Mouse (Mus musculus) Patski (cell line): ENCODE results near the gene Slc24a5. TPM values are rescaled to one million over a fixed set of nuclear protein-coding genes. Genes with fewer than 3 reads are reported as not detected.

Experiments
- ATAC-seq: fragments of 100-300 bp; one replicate; pipeline ENCODE4 v1.8.0; 2021
- CTCF ChIA-PET: fragments of 350-600 bp; sonication (Branson Sonifier 250); formaldehyde crosslinking; loops from one replicate; lab custom pipeline; 2022; ENCODE audit warnings: inconsistent platforms; lab: Charles Lee
- POLR2A ChIA-PET: fragments of 350-600 bp; sonication (Branson Sonifier 250); formaldehyde crosslinking; loops from one replicate; lab custom pipeline; 2022; ENCODE audit warnings: antibody characterized with exemption, inconsistent platforms; lab: Charles Lee
- DNase-seq: peaks from one replicate; pipeline ENCODE4 v3.0.0-alpha.2; 2011; ENCODE audit warnings: low read depth, low spot score
- H3K27me3 ChIP-seq: fragments of 371-371 bp; one replicate; pipeline ENCODE4 v1.5.1; 2021
- CTCF ChIP-seq: fragments of 100-300 bp; IDR thresholded peaks from one replicate; pipeline ENCODE4 v1.5.1; 2021
- in situ Hi-C: fragments of 300-500 bp; cut with MboI; formaldehyde crosslinking; loops from 3 replicates; pipeline ENCODE4 v1.11.1; 2018; ENCODE audit warnings: low pct_unique_long_range_greater_than_20kb, mixed read lengths
- polyA plus RNA-seq: library from polyadenylated mRNA; unstranded; gene quantifications from one replicate; pipeline ENCODE4 v1.2.3, GENCODE M21; 2021

Gene Slc24a5
- polyA plus RNA-seq, 1 experiment from 2014 or later: 1.3 TPM

DNA sequence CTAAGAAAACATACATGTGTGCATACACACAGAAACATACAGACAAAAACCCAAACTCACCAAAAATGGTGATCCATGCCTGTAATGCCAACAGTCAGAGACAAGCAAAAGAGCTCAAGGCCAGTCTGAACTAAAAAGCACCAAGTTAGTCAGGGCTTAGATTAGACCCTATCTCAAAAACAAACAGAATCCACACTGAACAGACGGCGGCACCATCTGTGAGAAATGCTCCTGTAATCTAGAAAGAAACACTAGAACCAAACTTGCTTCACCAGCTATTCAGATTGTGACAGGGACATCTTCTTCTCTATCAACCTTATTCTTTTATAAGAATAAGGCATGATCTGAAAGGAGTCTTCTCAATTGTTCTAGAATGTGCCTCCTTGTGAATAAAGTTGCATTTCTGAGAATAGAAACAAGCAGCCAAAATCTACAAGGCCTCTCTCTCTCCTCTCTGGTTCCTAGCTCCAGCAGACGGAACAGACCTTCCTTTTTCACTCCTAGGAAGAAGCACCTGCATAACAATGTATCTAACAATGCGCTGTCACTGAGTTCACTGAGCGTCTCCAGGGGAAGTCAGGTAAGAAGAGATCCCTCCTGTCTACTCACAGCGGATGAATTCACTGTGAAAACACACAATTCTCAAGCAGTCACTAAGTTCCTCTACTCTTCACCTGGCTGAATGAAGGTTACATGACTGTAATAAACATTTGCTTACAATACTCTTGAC, 51.6 kb downstream of the Slc24a5 start:
- TF ChIP-seq CTCF: no peak
- ChIA-PET POLR2A (no interaction called here), CTCF (interaction anchor here (0.8 kb wide), 1 partner anchor 8 kb away, joined by 3 read pairs; no protein-coding TSS in a partner anchor)
- in situ Hi-C loops: loop anchor here (25.0 kb wide), 1 partner anchor 493 kb away; no protein-coding TSS in a partner anchor
- no peaks in the 10 kb centered on the region for H3K27me3 ChIP-seq
- DNase-seq (no peak), ATAC-seq (no peak)

DNA sequence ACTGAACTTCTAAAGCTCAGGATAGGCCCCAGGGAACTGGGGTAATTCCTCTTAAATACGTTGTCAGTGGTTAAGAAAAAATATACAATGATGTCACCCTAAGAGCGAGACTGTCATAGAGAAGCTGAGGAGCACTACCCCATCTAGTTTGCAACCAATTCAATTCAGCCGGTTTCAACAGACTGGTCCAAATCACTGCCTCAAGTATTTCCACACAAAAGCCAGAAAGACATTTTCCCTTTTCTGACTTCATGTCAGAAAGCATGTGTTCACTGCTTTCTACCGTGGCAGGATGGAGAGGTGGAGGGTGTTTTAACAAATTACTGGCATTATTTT, 54.3 kb downstream of the Slc24a5 start:
- ATAC-seq: peak; percentile 17
- POLR2A ChIA-PET: no interaction called here

DNA sequence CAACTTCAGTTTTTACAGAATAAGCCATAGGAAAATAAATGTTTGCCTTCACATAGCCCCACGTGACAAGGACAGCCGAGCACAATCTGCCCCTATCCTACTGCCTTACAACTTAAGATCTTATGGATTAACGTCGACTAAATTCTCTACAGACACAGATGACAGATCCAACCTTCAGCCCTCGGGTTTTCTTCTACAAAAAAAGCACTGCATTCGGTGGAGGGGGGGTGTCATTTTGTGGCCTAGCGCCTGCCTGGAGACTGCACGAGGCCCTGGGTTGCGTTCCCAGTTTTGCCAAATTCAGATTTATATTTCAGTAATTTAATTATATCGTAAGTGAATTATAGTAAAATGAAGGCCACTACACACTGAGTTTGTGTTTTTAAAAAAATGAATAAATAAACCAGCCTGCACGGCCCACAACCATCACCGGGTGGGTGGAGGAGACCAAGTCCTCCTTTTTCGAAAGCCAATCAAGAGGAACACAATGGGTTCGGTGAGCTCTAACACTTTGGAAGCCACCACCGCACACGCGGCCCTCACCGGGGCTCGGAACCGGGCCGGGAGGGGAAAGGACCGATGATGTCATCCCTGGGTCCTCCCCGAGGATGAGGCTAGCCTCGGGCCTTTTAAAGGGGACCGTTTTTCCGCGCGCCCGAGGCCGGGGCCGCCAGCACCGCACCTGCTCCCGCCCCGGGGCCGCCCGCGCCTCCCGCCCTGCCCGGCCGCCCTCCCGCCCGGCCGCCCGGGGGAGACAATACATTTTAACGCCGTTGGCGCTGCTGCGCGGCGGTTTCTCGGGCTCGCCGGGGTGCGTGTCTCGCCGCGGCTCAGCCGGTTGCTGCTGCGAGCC, 54.9 kb downstream of the Slc24a5 start:
- in situ Hi-C loops: loop anchor here (25.0 kb wide), 1 partner anchor 489 kb away; no protein-coding TSS in a partner anchor
- ChIA-PET CTCF (no interaction called here), POLR2A (no interaction called here)
- no peak for TF ChIP-seq CTCF
- DNase-seq (no peak), ATAC-seq (peak; percentile 80)
- no peaks in the 10 kb centered on the region for H3K27me3 ChIP-seq

More for the DNA sequence above, 54.3 kb downstream of the Slc24a5 start:
- CTCF ChIA-PET: no interaction called here
- no peaks in the 10 kb centered on the region for H3K27me3 ChIP-seq
- TF ChIP-seq CTCF: no peak
- in situ Hi-C loops: loop anchor here (25.0 kb wide), 1 partner anchor 490 kb away; no protein-coding TSS in a partner anchor
- DNase-seq: no peak

DNA sequence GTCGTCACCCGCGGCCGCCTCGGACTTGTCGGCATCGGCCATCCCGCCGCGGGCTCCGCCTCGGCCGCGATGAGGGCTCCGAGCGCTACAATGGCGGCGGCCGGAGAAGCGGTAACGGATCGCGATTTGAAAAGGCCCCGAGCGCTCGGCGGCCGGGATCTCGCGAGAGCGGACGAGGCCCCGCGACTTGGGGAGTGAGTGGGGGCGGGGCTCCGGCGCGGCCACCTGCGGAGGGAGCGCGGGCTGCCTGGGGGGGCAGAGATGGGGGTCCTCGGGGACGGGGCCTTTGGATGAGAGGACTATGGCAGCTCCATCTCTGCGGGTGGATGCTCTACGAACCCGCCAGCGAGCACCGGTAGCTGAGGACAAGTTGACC, 55.5 kb downstream of the Slc24a5 start, which contains the start of gene Myef2:
Gene Myef2 (minus strand): TSS at position 185 of the 376 bp plus-strand sequence.
- peak; percentile 90 for ATAC-seq
- no peak for DNase-seq
- no peaks in the 10 kb centered on the region for H3K27me3 ChIP-seq
- CTCF ChIA-PET: no interaction called here
- in situ Hi-C loops: loop anchor here (25.0 kb wide), 1 partner anchor 489 kb away; no protein-coding TSS in a partner anchor
- POLR2A ChIA-PET: no interaction called here
- no peak for TF ChIP-seq CTCF

DNA sequence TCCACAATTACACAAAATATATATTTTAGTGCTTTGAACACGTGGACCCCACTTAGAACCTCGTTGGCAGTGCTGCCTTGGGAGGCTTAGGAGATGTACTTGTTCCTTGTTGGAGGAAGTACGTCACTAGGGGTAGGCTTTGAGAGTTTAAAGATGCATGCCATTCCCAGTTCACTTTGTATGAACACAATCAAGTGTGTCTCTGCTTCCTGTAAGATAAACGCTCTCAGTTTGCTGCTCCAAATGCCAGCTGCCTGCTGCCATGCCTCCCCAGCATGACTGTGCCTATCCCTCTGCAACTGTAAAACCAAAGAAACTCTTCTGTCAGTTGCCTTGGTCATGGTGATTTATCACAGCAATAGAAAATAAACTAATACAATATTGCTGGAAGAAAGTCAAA, 57.9 kb downstream of the Slc24a5 start:
- H3K27me3 ChIP-seq: no peaks in the 10 kb centered on the region
- DNase-seq (no peak), ATAC-seq (no peak)
- in situ Hi-C loops: no loop called here
- TF ChIP-seq CTCF: no peak
- POLR2A ChIA-PET: no interaction called here
- CTCF ChIA-PET: no interaction called here

DNA sequence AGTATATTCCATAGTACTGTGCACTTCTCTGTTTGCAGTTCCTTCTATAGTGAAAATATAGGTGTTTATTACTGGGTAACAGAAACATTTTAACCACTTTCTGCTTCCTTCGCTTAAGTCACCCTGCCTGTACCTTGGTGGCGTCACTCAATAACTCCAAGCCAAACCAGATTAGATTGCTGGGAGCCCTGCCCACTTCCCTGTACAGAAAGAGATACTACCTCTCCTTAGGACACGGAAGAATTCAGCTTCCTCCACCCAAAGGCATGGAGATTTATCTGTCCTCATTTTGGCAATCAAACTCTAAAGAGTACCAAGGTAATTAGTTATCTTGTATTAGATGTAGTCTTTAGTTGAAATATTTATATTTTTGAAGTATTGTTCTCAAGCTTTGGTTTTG, 58.9 kb downstream of the Slc24a5 start:
- in situ Hi-C loops: no loop called here
- CTCF ChIA-PET: no interaction called here
- POLR2A ChIA-PET: no interaction called here
- TF ChIP-seq CTCF: no peak
- peaks cover 4% of the 10 kb centered on the region for H3K27me3 ChIP-seq
- ATAC-seq: no peak
- DNase-seq: no peak

DNA sequence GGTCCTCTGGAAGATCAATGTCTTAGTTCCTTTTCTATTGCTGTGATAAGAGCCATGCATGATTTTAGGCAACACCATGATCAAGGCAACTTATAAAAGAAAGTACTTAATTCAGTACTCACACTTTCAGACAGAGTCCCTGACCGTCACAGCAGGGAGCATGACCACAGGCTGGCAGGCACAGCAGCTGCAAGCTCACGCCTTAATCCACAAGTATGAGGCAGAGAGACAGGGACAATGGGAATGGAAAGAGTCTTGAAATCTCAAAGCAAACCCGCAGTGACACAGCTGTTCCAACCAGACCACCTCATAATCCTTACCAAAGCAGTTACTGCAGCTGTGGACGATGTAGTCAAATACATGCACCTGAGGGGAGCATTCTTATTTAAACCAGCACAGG, 66.2 kb downstream of the Slc24a5 start:
- POLR2A ChIA-PET: no interaction called here
- in situ Hi-C loops: no loop called here
- CTCF ChIA-PET: no interaction called here
- TF ChIP-seq CTCF: no peak
- DNase-seq (no peak), ATAC-seq (no peak)
- peaks cover 42% of the 10 kb centered on the region for H3K27me3 ChIP-seq

DNA sequence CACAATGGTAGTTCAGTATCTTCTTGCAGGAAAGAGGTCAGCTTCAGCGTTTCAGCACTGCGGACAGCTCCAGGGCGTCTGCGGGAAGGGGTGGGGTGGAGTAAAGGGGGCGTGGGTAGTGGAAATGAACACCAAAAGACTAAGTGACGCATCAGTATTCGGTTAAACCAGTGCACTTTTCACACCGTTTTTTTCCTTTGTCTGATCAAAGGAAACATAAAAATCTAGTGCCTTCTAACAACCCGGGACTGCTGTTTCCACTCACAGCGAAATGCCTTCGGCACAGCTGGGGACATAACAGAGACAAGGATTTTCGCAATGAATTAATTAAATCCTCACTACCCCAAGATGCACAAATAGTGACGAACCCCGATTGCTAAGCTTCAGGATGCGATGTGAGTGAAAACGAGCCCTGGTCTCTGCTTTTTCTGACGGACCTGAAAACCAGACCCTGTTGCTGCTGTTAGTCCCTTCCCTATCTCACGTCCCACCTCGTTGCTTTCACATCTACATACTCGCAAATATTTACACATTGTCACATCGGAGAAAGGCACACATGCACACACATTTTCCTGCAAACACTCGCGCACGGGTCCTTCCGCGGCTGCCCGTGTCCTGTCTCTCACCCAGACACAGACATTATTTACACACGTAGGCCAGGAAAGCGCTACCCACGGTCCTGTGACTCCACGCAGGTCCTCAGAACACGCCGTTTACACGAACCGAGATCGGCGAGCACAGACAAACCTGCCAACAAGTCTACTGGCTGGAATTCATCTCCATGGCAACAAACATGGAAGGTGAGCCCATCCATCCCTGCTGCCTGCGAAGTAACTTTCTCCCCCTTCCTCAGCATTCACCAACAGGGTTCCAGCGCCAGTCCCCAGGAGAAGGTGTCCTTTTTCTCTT, 68.2 kb downstream of the Slc24a5 start, which contains the start of gene Ctxn2:
Gene Ctxn2 (plus strand): TSS at position 790 of the 909 bp plus-strand sequence.
- ATAC-seq: peak; percentile 84
- POLR2A ChIA-PET: no interaction called here
- CTCF ChIA-PET: interaction anchor here (1.2 to 1.7 kb wide), 2 partner anchors 11 to 69 kb away, joined by 3 to 5 read pairs; no protein-coding TSS in a partner anchor
- DNase-seq: no peak
- in situ Hi-C loops: no loop called here
- H3K27me3 ChIP-seq: peaks cover 63% of the 10 kb centered on the region
- no peak for TF ChIP-seq CTCF

DNA sequence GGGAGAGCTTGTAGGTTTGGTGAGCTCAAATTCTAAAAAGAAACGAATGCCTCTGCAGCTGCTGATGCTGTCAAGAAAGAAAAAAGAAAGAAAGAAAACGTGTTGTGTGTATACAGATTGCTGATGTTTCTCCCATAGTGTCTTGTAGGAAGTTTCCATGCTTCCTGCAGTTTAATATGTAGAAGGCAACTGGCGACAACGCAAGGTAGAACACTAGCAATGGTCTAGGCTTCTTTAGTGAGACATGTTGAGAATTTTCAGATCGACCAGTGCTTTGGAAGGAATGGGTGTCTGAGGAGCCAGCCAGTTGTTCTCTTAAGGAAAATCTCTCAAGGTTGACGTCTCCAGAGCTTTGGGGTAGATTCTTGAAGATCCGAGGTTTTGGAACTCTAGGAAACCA, 68.9 kb downstream of the Slc24a5 start:
- in situ Hi-C loops: no loop called here
- H3K27me3 ChIP-seq: peaks cover 65% of the 10 kb centered on the region
- TF ChIP-seq CTCF: no peak
- CTCF ChIA-PET: interaction anchor here (0.9 to 1.7 kb wide), 2 partner anchors 12 to 32 kb away, joined by 3 to 5 read pairs; no protein-coding TSS in a partner anchor
- no peak for ATAC-seq
- DNase-seq: no peak
- POLR2A ChIA-PET: no interaction called here

Other genes starting within 250 kb of the Slc24a5 start
- 134 TPM for gene Myef2, start 55.5 kb downstream of the Slc24a5 start, polyA plus RNA-seq
- not detected for gene Ctxn2, start 68.6 kb downstream of the Slc24a5 start, polyA plus RNA-seq
- gene Slc12a1, start 84.4 kb downstream of the Slc24a5 start, polyA plus RNA-seq: 0.09 TPM
- gene Dut, start 179.1 kb downstream of the Slc24a5 start, polyA plus RNA-seq: 114 TPM